Mouse (Mus musculus): ENCODE measurements around the gene Zfp382. TPM values are rescaled to one million over a fixed set of nuclear protein-coding genes. Genes with fewer than 3 reads are reported as not detected.
"Not testable (repeated sequence)": the region's sequence is repeated elsewhere in the genome, so short reads cannot be mapped to it uniquely, and the experiment has no call there.

Gene Zfp382
- polyA plus RNA-seq, 1 experiment from 2014 or later, result 13.1 TPM

DNA sequence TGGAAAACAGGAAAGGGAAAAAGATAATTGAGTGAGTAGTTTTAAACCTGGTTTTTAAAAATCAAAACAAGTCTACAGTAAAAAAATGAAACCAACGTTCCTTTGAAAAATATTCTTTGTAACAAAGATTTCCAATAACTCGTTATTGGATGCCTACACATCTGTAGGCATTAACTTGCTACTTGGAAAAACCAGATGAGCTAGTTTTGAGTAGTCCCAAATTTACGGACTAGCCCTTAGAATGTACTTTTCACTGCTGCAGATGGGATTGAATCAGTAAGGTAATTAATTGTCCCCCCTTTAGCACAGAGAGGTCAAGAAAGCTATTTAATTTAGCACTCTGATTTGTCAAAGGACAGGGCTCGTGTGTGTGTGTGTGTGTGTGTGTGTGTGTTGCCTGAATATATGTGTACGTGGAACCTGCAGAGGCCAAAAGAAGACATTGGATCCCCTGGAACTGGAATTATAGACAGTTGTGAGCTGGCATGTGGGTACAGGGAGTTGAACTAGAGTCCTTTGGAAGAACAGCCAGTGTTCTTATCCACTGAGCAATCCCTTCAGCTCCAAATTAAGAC, 26.1 kb upstream of the Zfp382 start:
- H3K27me3 ChIP-seq, result no peaks in the 10 kb centered on the region
- WGBS, result 7% methylated on average over 5 of the region's 5 CpGs
- peak overlapping the region; percentile 58 for H3K4me3 ChIP-seq
- H3K4me1 ChIP-seq, result peaks cover 15% of the 10 kb centered on the region; the same call in 1 of the 2 replicates
- H3K36me3 ChIP-seq, result peaks cover 32% of the 10 kb centered on the region
- H3K4me2 ChIP-seq (replicated peaks), result peak overlapping the region; percentile 66
- peak overlapping the region; percentile 66 for H3K9ac ChIP-seq
- no peak for ATAC-seq (ENCODE audit: insufficient number of reproducible peaks, insufficient read depth, low FRiP score, low TSS enrichment)
- H3K9me3 ChIP-seq, result 0 out of 2 replicates have a peak, but pooled peaks cover 3% of the 10 kb centered on the region
- H3K27ac ChIP-seq, result peak overlapping the region; percentile 48; the same call in 1 of the 2 replicates

DNA sequence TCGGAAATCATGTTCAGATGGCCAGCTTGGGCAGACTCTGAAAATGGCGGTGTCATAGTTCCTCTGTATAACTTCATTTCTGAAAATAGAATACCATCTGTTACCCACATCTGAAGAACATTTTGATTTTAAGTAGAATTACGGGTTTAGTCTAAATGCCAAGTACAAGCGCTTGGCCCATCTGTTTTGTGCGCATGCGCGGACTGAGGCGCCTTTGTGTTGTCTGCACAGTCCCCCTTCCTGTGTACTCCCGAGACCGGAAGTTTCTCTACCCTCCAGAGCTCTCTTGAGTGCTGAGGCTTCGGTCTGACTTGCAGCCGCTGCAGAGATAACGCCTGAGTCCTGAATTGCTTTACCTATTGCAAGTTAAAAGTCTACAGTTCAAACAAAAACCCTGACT, 22.4 kb upstream of the Zfp382 start:
- Histone ChIP-seq H3K9me3 (peaks cover 20% of the 10 kb centered on the region), H3K4me1 (peaks cover 10% of the 10 kb centered on the region; the same call in 1 of the 2 replicates), H3K36me3 (peaks cover 64% of the 10 kb centered on the region), H3K27ac (no peak overlapping the region), H3K27me3 (no peaks in the 10 kb centered on the region), H3K9ac (no peak overlapping the region), H3K4me3 (no peak overlapping the region), H3K4me2 (replicated peaks) (no peak overlapping the region)
- ATAC-seq (ENCODE audit: insufficient number of reproducible peaks, insufficient read depth, low FRiP score, low TSS enrichment), result no peak
- WGBS, result 94% methylated on average over 13 of the region's 13 CpGs

DNA sequence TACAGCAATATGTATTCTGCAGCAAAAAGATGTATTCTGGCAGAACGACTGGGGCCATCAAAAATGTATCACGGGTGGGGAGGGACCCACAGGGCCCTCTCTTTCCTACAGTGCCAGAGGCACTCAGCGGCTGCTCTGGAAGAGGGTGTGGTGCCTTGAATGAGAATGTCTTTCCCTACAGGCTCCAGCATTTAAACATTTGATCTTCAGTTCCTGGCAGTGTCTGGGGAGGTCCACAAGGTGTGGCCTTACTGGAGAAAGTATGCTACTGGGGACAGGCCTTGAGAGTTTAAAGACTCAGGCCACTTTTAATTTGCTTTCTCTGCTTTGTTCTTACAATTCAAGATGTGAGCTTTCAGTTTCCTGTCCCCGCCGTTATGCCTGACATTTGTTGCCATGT, 5.7 kb upstream of the Zfp382 start:
- Histone ChIP-seq H3K4me2 (replicated peaks) (no peak overlapping the region), H3K27ac (no peak overlapping the region), H3K27me3 (no peaks in the 10 kb centered on the region), H3K36me3 (0 out of 2 replicates have a peak, but pooled peaks cover 3% of the 10 kb centered on the region), H3K4me3 (no peak overlapping the region), H3K9ac (no peak overlapping the region), H3K4me1 (0 out of 2 replicates have a peak, but pooled peaks cover under 1% of the 10 kb centered on the region), H3K9me3 (peaks cover 5% of the 10 kb centered on the region)
- 92% methylated on average over 5 of the region's 5 CpGs for WGBS
- no peak for ATAC-seq (ENCODE audit: insufficient number of reproducible peaks, insufficient read depth, low FRiP score, low TSS enrichment)

DNA sequence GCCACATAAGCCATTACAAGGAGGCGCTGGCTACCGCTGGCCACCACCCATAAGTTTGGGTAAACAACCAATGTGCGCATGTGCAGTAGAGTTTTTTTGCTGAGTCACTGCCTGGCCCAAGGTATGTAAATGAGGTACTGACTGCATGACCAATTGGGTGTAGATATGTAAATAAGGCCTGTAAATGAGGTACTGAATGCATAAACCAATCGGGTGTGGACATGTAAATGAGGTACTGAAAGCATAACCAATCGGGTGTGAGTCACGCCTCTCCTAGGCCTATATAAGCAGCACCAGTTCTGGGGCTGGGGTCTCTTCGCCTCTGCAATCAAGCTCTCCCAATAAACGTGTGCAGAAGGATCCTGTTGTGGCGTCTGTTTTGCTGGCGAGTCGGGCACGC, 3.8 kb upstream of the Zfp382 start:
- H3K27ac ChIP-seq; H3K4me2 ChIP-seq (replicated peaks); H3K4me1 ChIP-seq; H3K36me3 ChIP-seq; H3K27me3 ChIP-seq; H3K4me3 ChIP-seq; ATAC-seq (ENCODE audit: insufficient number of reproducible peaks, insufficient read depth, low FRiP score, low TSS enrichment); H3K9ac ChIP-seq; H3K9me3 ChIP-seq: not testable (repeated sequence)
- 92% methylated on average over 12 of the region's 12 CpGs for WGBS

DNA sequence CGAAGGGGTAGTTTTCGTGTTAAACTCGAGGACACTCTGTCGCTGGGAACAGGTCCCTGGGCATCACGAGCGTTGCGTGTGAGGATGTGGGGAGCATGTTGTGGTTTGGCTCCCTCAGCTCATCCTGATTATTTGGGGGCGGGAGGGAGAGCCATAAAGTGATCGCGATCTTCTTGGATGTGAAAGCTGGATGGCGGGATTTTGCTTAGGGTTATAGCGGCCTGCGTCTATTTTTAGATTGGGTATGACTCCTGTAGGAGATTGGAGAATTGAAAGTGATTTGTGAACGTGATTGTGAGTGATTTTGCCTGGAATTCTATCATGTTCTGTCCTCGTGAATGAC, 417 bp downstream of the Zfp382 start:
- Histone ChIP-seq H3K4me3 (peak overlapping the region; percentile 67), H3K9ac (peak overlapping the region; percentile 70), H3K27me3 (no peaks in the 10 kb centered on the region), H3K4me2 (replicated peaks) (peak overlapping the region; percentile 82), H3K4me1 (peaks cover 11% of the 10 kb centered on the region), H3K9me3 (no peaks in the 10 kb centered on the region; the same call in 1 of the 2 replicates), H3K36me3 (peaks cover 8% of the 10 kb centered on the region), H3K27ac (peak overlapping the region; percentile 88)
- ATAC-seq (ENCODE audit: insufficient number of reproducible peaks, insufficient read depth, low FRiP score, low TSS enrichment), result peak; percentile 4; the same call in 1 of the 2 replicates
- 4% methylated on average over 15 of the region's 15 CpGs for WGBS

DNA sequence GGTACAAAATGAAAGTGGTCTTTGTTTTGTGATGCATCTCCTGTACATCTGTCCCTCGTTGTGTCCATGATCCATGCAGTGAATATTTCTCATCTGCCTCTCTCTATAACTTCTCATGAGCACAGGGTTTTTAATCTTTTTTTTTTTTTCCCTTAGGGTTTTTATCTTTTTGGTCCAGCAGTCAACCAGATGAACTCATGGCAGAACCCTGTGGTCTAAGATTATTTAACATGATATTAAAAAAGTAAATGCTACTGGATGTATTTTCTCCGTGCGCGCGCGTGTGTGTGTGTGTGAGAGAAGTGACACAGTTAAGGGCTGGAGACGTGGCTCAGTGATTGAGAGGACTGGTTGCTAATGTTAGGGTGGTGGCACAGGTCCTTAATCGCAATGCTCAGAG, 8.2 kb downstream of the Zfp382 start:
- Histone ChIP-seq H3K4me3 (no peak overlapping the region), H3K36me3 (peaks cover 79% of the 10 kb centered on the region), H3K9me3 (no peaks in the 10 kb centered on the region), H3K27ac (no peak overlapping the region), H3K27me3 (no peaks in the 10 kb centered on the region), H3K4me1 (no peaks in the 10 kb centered on the region), H3K9ac (no peak overlapping the region), H3K4me2 (replicated peaks) (no peak overlapping the region)
- no peak for ATAC-seq (ENCODE audit: insufficient number of reproducible peaks, insufficient read depth, low FRiP score, low TSS enrichment)
- 92% methylated on average over 8 of the region's 8 CpGs for WGBS

DNA sequence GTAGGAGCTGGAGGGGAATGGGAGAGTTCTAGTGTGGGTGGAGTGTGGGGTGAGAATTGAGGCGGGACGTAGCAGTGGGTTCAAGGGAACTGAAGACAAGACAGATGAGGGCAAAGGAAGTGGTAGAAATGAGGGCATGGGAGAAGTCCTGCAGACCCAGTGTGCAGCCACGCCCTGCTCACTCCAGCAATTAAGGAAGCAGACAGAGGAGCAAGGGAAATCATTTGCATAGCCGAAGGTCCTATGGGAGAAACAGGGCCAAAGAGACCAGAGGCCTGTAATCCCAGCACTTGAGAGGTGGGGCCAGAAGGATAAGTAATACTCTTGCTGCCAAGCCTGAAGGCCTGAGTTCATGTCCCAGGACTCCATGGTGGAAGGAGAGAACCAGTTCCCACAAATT, 10.7 kb downstream of the Zfp382 start:
- Histone ChIP-seq H3K9ac (no peak overlapping the region), H3K4me2 (replicated peaks) (no peak overlapping the region), H3K27me3 (no peaks in the 10 kb centered on the region), H3K36me3 (peaks cover 84% of the 10 kb centered on the region), H3K9me3 (no peaks in the 10 kb centered on the region), H3K27ac (no peak overlapping the region), H3K4me3 (no peak overlapping the region), H3K4me1 (no peaks in the 10 kb centered on the region)
- 91% methylated on average over 4 of the region's 4 CpGs for WGBS
- ATAC-seq (ENCODE audit: insufficient number of reproducible peaks, insufficient read depth, low FRiP score, low TSS enrichment), result no peak

DNA sequence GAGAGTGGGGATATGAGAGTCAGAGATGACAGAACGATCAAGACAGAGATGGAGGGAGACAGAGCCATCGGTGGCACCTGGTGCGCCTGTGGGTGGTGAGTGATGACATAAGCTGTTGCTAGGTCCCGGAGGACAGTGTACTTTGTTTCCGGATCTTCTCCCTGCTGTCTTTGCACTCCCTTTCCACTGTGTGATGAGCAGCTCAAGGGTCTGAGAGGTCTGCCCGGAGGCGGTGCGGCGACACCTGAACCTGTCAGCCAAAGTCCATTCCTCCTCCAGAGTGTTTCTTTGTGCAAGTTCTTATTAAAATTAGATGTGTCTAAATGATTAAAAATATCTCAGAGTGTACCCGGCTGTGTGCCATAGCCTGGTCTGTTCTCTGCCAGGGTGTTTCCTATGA, 15.1 kb downstream of the Zfp382 start:
- H3K4me3 ChIP-seq, result no peak overlapping the region
- no peaks in the 10 kb centered on the region for H3K4me1 ChIP-seq
- H3K36me3 ChIP-seq, result peaks cover 56% of the 10 kb centered on the region
- H3K27ac ChIP-seq, result no peak overlapping the region
- no peak overlapping the region for H3K4me2 ChIP-seq (replicated peaks)
- 93% methylated on average over 10 of the region's 10 CpGs for WGBS
- no peak overlapping the region for H3K9ac ChIP-seq
- H3K27me3 ChIP-seq, result no peaks in the 10 kb centered on the region
- H3K9me3 ChIP-seq, result no peaks in the 10 kb centered on the region
- ATAC-seq (ENCODE audit: insufficient number of reproducible peaks, insufficient read depth, low FRiP score, low TSS enrichment), result no peak

DNA sequence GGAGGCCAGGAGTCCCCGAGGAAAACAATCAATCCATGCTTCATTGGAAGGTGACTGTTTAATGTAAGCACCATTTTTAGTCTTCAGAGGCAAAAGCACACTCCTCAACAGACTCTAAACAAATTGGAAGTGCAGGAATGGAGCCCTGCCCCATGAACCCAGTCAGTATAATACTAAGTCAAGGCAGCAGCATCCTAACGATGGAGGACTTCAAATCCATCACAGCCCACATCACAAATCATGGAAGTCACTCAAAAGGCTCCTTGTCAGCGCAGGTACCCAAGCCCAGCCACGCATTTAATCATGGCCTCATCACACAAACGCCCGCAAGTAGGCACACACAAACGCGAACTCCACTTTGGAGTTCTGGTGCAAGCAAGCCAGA, 21.4 kb downstream of the Zfp382 start:
- peak overlapping the region; percentile 42 for H3K4me3 ChIP-seq
- peaks cover 16% of the 10 kb centered on the region; the same call in 1 of the 2 replicates for H3K9me3 ChIP-seq
- peak overlapping the region; percentile 55 for H3K4me2 ChIP-seq (replicated peaks)
- H3K4me1 ChIP-seq, result no peaks in the 10 kb centered on the region
- H3K36me3 ChIP-seq, result peaks cover 29% of the 10 kb centered on the region
- H3K9ac ChIP-seq, result peak overlapping the region; percentile 47
- peak overlapping the region; percentile 77 for H3K27ac ChIP-seq
- 17% methylated on average over 8 of the region's 8 CpGs for WGBS
- no peaks in the 10 kb centered on the region for H3K27me3 ChIP-seq
- 0 out of 2 replicates have a peak, but pooled peaks have one; percentile 4 for ATAC-seq (ENCODE audit: insufficient number of reproducible peaks, insufficient read depth, low FRiP score, low TSS enrichment)

DNA sequence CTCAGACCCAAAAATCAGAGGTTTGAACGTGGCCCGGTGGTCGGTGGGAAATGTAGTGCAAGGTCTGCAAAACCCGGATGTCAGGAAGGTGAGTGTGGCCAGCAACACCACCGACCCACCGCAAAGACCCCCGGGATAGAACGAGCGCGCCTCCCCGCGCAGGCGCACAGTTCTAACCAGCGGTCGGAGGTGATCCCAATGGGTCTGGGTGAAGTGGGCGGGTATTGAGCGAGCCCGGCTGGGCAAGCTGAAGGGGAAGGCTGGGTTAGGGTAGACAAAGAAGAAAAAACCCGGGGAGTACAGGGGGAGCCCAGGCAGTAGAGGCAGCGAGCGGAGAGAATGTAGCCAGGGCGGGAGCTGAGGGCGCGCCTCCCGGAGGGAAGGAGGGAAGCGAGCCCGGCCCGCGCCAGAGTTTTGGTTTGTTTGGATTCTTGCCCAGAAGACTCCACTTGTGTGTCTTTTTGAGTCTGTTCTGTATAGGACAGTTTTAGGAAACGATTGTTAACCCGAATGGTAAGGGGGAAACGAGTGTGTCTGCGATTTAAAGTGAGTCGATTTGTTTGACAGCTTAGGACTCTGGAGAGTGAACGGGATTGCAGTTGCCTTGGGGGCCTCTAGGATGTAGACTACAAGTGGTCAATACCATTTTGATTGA, 21.9 kb downstream of the Zfp382 start:
- 2% methylated on average over 35 of the region's 35 CpGs for WGBS
- Histone ChIP-seq H3K27ac (peak overlapping the region; percentile 77), H3K9me3 (peaks cover 22% of the 10 kb centered on the region; the same call in 1 of the 2 replicates), H3K27me3 (no peaks in the 10 kb centered on the region), H3K4me1 (no peaks in the 10 kb centered on the region), H3K4me3 (peak overlapping the region; percentile 42), H3K4me2 (replicated peaks) (peak overlapping the region; percentile 55), H3K36me3 (peaks cover 28% of the 10 kb centered on the region), H3K9ac (peak overlapping the region; percentile 47)
- peak; percentile 93 for ATAC-seq (ENCODE audit: insufficient number of reproducible peaks, insufficient read depth, low FRiP score, low TSS enrichment)

DNA sequence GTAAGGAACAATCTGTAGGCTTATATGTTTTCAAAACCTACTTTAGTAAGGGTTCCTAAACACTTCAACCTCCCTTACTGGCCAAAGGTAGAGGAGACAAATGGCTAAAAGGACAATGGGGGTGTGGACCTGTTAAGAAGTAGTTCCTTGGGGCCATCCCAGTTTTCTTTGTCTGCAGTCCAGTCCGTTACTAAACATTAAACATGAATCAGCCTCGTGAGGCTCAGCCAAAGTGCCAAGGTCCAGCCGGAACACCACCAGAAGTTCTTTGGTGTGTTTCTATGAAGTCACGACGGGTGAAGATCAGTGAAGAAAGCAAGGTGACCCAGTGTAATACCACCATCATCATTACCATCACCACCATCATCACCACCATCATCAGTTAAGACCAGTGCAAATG, 25.3 kb downstream of the Zfp382 start:
- no peak overlapping the region for H3K4me3 ChIP-seq
- WGBS, result 92% methylated on average over 5 of the region's 5 CpGs
- H3K4me1 ChIP-seq, result no peaks in the 10 kb centered on the region
- peaks cover 52% of the 10 kb centered on the region for H3K36me3 ChIP-seq
- no peaks in the 10 kb centered on the region for H3K27me3 ChIP-seq
- no peak overlapping the region for H3K4me2 ChIP-seq (replicated peaks)
- no peak for ATAC-seq (ENCODE audit: insufficient number of reproducible peaks, insufficient read depth, low FRiP score, low TSS enrichment)
- peaks cover 51% of the 10 kb centered on the region for H3K9me3 ChIP-seq
- H3K27ac ChIP-seq, result no peak overlapping the region
- no peak overlapping the region for H3K9ac ChIP-seq

DNA sequence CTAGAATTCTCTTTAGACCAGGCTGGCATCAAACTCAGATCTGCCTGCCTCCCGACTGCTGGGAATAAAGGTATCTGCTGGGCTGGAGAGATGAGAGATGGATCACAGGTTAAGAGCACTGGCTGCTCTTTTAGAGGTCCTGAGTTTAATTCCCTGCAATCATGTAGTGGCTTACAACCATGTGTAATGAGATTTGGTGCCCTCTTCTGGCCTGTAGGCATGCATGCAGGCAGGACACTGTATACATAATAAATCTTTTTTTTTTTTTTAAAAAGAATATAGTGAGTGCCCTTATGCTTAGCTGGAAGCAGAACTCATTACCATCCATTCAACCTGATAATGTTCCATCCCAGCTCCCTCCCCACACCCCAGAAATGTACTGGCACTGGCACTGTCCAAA, 32.3 kb downstream of the Zfp382 start:
- Histone ChIP-seq H3K36me3 (peaks cover 66% of the 10 kb centered on the region), H3K27ac (no peak overlapping the region), H3K4me2 (replicated peaks) (no peak overlapping the region), H3K9me3 (peaks cover 80% of the 10 kb centered on the region), H3K4me3 (no peak overlapping the region), H3K4me1 (no peaks in the 10 kb centered on the region), H3K9ac (no peak overlapping the region), H3K27me3 (no peaks in the 10 kb centered on the region)
- no peak for ATAC-seq (ENCODE audit: insufficient number of reproducible peaks, insufficient read depth, low FRiP score, low TSS enrichment)
- WGBS, result 94% methylated on average over 1 of the region's 1 CpGs
